ENCODE assay signal across 16 mouse cellular contexts in genomic region chr11:116036671-116037070, GRCm38 (mm10).
"Had no signal": no experiment of that assay in that cellular context is flagged by ENCODE, and none has a peak within 500 bp of the region (broad histone marks: within the 10 kb centered on the region; RNA-seq: fewer than 3 reads in every experiment).

No protein-coding gene starts in this region.

- H3K9ac ChIP-seq: neural tube, embryonic 13.5 days; neural tube, embryonic 15.5 days; stomach, embryonic 15.5 days had no signal

- H3K4me3 ChIP-seq: neural tube, embryonic 13.5 days; neural tube, embryonic 15.5 days; stomach, embryonic 15.5 days had no signal

- H3K4me2 ChIP-seq: neural tube, embryonic 13.5 days; neural tube, embryonic 15.5 days; stomach, embryonic 15.5 days had no signal

- H3K4me1 ChIP-seq: stomach, embryonic 15.5 days had no signal

- DNase-seq: retina, postnatal 1 day; right cerebral cortex, adult 18-20 months; right cerebral cortex, postnatal 14 days; right cerebral cortex, postnatal 25 days; right cerebral cortex, postnatal 4 days; spleen, adult 18-20 months; thymus, adult 18-20 months; thymus, adult 2 months; thymus, postnatal 14 days; thymus, postnatal 25 days; thymus, postnatal 36 days; thymus, postnatal 4 days had no signal

- H3K9me3 ChIP-seq: neural tube, embryonic 13.5 days; neural tube, embryonic 15.5 days; stomach, embryonic 15.5 days had no signal

- H3K27ac ChIP-seq: neural tube, embryonic 13.5 days; neural tube, embryonic 15.5 days; stomach, embryonic 15.5 days; stomach, postnatal 0 days had no signal

- H3K27me3 ChIP-seq: neural tube, embryonic 13.5 days; neural tube, embryonic 15.5 days; stomach, embryonic 15.5 days had no signal
